Mouse (Mus musculus) embryonic facial prominence, embryonic 12.5 days (tissue): ENCODE data around the gene Car2. TPM values are rescaled to one million over a fixed set of nuclear protein-coding genes. Genes with fewer than 3 reads are reported as not detected.

Experiments
- ATAC-seq: fragments of 200-750 bp; cut with Nextera tagmentation; 2 replicates; pipeline ENCODE4 v1.8.0; 2017; ENCODE audit not compliant: insufficient number of reproducible peaks, insufficient read depth, low FRiP score, low TSS enrichment
- H3K27ac ChIP-seq: fragments of 300-500 bp; sonication (generic); 2 replicates; pipeline ENCODE4 v1.5.1; 2016; ENCODE audit warnings: mild to moderate bottlenecking
- H3K27me3 ChIP-seq: fragments of 300-500 bp; sonication (generic); 2 replicates; pipeline ENCODE4 v1.6.1; 2016; ENCODE audit warnings: mild to moderate bottlenecking, moderate library complexity
- H3K36me3 ChIP-seq: fragments of 300-500 bp; sonication (generic); 2 replicates; pipeline ENCODE4 v1.6.1; 2016; ENCODE audit warnings: mild to moderate bottlenecking
- H3K4me1 ChIP-seq: fragments of 300-500 bp; sonication (generic); 2 replicates; pipeline ENCODE4 v1.6.1; 2016
- H3K4me2 ChIP-seq: fragments of 300-500 bp; sonication (generic); replicated peaks from 2 replicates; pipeline ENCODE4 v1.6.1; 2016; ENCODE audit warnings: mild to moderate bottlenecking, moderate library complexity
- H3K4me3 ChIP-seq: fragments of 300-500 bp; sonication (generic); 2 replicates; pipeline ENCODE4 v1.5.1; 2016; ENCODE audit warnings: mild to moderate bottlenecking
- H3K9ac ChIP-seq: fragments of 300-500 bp; sonication (generic); 2 replicates; pipeline ENCODE4 v1.6.1; 2016; ENCODE audit warnings: mild to moderate bottlenecking, moderate library complexity
- H3K9me3 ChIP-seq: fragments of 300-500 bp; sonication (generic); 2 replicates; pipeline ENCODE4 v1.6.1; 2016; ENCODE audit warnings: mild to moderate bottlenecking, moderate library complexity
- WGBS: fragments of 180-500 bp; shearing (Covaris S2); methylation state at CpG from one replicate; pipeline ENCODE4 v1.1.7; 2016; 5-methylcytosine and 5-hydroxymethylcytosine counted together
- polyA plus RNA-seq: library from polyadenylated mRNA; unstranded; fragments of >200 nt; fragmentation: Nextera tagmentation; extraction: Ambion mirVana; gene quantifications from 2 replicates; pipeline ENCODE4 v1.2.1, GENCODE M21; 2016

The Car2 gene
- polyA plus RNA-seq, 1 experiment from 2014 or later = 51.5 TPM

- Histone ChIP-seq H3K4me3 (no peak overlapping the region), H3K9ac (no peak overlapping the region), H3K4me1 (no peaks in the 10 kb centered on the region), H3K9me3 (no peaks in the 10 kb centered on the region), H3K27me3 (no peaks in the 10 kb centered on the region), H3K27ac (no peak overlapping the region), H3K4me2 (no peak overlapping the region), H3K36me3 (no peaks in the 10 kb centered on the region)
- 54% methylated on average over 2 of the region's 2 CpGs for WGBS
- no peak for ATAC-seq
Measured at GRCm38 (mm10) chr3:14880277-14880676, 5.8 kb upstream of the Car2 start.

- H3K9ac ChIP-seq = no peak overlapping the region
- no peak overlapping the region for H3K4me3 ChIP-seq
- H3K27me3 ChIP-seq = peaks cover 6% of the 10 kb centered on the region
- H3K4me2 ChIP-seq = no peak overlapping the region
- H3K4me1 ChIP-seq = no peaks in the 10 kb centered on the region
- H3K36me3 ChIP-seq = no peaks in the 10 kb centered on the region
- H3K27ac ChIP-seq = no peak overlapping the region
- no peak for ATAC-seq
- no peaks in the 10 kb centered on the region for H3K9me3 ChIP-seq
Measured at GRCm38 (mm10) chr3:14882005-14882404, 4.1 kb upstream of the Car2 start.

GRCm38 (mm10) chr3:14882756-14883155, 3.3 kb upstream of the Car2 start:
- Histone ChIP-seq H3K4me3 (no peak overlapping the region), H3K9me3 (no peaks in the 10 kb centered on the region), H3K36me3 (no peaks in the 10 kb centered on the region), H3K4me1 (no peaks in the 10 kb centered on the region), H3K9ac (no peak overlapping the region), H3K27me3 (peaks cover 13% of the 10 kb centered on the region), H3K27ac (no peak overlapping the region), H3K4me2 (no peak overlapping the region)
- no peak for ATAC-seq
- 57% methylated on average over 3 of the region's 3 CpGs for WGBS

- no peaks in the 10 kb centered on the region for H3K36me3 ChIP-seq
- no peaks in the 10 kb centered on the region for H3K4me1 ChIP-seq
- no peak overlapping the region for H3K9ac ChIP-seq
- no peak overlapping the region for H3K4me3 ChIP-seq
- H3K4me2 ChIP-seq = no peak overlapping the region
- peaks cover 16% of the 10 kb centered on the region for H3K27me3 ChIP-seq
- no peak for ATAC-seq
- H3K27ac ChIP-seq = no peak overlapping the region
- H3K9me3 ChIP-seq = no peaks in the 10 kb centered on the region
Measured at GRCm38 (mm10) chr3:14884826-14885225, 1.2 kb upstream of the Car2 start.

GRCm38 (mm10) chr3:14887134-14887666, 1.1 kb downstream of the Car2 start:
- Histone ChIP-seq H3K4me1 (no peaks in the 10 kb centered on the region), H3K4me2 (peak overlapping the region; percentile 92), H3K27ac (no peak overlapping the region), H3K9ac (no peak overlapping the region), H3K4me3 (peak overlapping the region; percentile 65), H3K36me3 (no peaks in the 10 kb centered on the region), H3K9me3 (no peaks in the 10 kb centered on the region), H3K27me3 (peaks cover 16% of the 10 kb centered on the region)
- no peak for ATAC-seq
- WGBS = 37% methylated on average over 11 of the region's 11 CpGs

- Histone ChIP-seq H3K4me3 (no peak overlapping the region), H3K4me2 (no peak overlapping the region)
- ATAC-seq = no peak
Measured at GRCm38 (mm10) chr3:14887686-14888295, 1.7 kb downstream of the Car2 start.

GRCm38 (mm10) chr3:14888549-14888948, 2.5 kb downstream of the Car2 start:
- no peak for ATAC-seq
- Histone ChIP-seq H3K4me1 (no peaks in the 10 kb centered on the region), H3K27me3 (peaks cover 16% of the 10 kb centered on the region), H3K4me3 (no peak overlapping the region), H3K27ac (no peak overlapping the region), H3K9ac (no peak overlapping the region), H3K36me3 (no peaks in the 10 kb centered on the region), H3K4me2 (no peak overlapping the region), H3K9me3 (no peaks in the 10 kb centered on the region)
- WGBS = 60% methylated on average over 2 of the region's 2 CpGs

More at GRCm38 (mm10) chr3:14887686-14888295, 1.7 kb downstream of the Car2 start:
- Histone ChIP-seq H3K9me3 (no peaks in the 10 kb centered on the region), H3K27me3 (peaks cover 16% of the 10 kb centered on the region), H3K36me3 (no peaks in the 10 kb centered on the region), H3K9ac (no peak overlapping the region), H3K27ac (no peak overlapping the region), H3K4me1 (no peaks in the 10 kb centered on the region)
- 64% methylated on average over 10 of the region's 10 CpGs for WGBS

GRCm38 (mm10) chr3:14889085-14889484, 3.0 kb downstream of the Car2 start:
- no peak overlapping the region for H3K9ac ChIP-seq
- H3K4me2 ChIP-seq = no peak overlapping the region
- H3K9me3 ChIP-seq = no peaks in the 10 kb centered on the region
- no peaks in the 10 kb centered on the region for H3K36me3 ChIP-seq
- peaks cover 16% of the 10 kb centered on the region for H3K27me3 ChIP-seq
- WGBS = 68% methylated on average over 2 of the region's 2 CpGs
- no peak overlapping the region for H3K27ac ChIP-seq
- no peak for ATAC-seq
- no peak overlapping the region for H3K4me3 ChIP-seq
- H3K4me1 ChIP-seq = no peaks in the 10 kb centered on the region

- H3K36me3 ChIP-seq = no peaks in the 10 kb centered on the region
- H3K4me1 ChIP-seq = no peaks in the 10 kb centered on the region
- 44% methylated on average over 4 of the region's 4 CpGs for WGBS
- H3K9ac ChIP-seq = no peak overlapping the region
- H3K27ac ChIP-seq = no peak overlapping the region
- H3K27me3 ChIP-seq = peaks cover 16% of the 10 kb centered on the region
- H3K9me3 ChIP-seq = no peaks in the 10 kb centered on the region
- no peak overlapping the region for H3K4me2 ChIP-seq
- no peak for ATAC-seq
- H3K4me3 ChIP-seq = no peak overlapping the region
Measured at GRCm38 (mm10) chr3:14889716-14890409, 3.8 kb downstream of the Car2 start.

GRCm38 (mm10) chr3:14892991-14893390, 6.9 kb downstream of the Car2 start:
- Histone ChIP-seq H3K4me2 (no peak overlapping the region), H3K4me1 (no peaks in the 10 kb centered on the region), H3K4me3 (no peak overlapping the region), H3K27me3 (0 out of 2 replicates have a peak, but pooled peaks cover 1% of the 10 kb centered on the region), H3K9me3 (no peaks in the 10 kb centered on the region), H3K36me3 (no peaks in the 10 kb centered on the region), H3K27ac (no peak overlapping the region), H3K9ac (no peak overlapping the region)
- WGBS = 70% methylated on average over 3 of the region's 3 CpGs
- no peak for ATAC-seq

- ATAC-seq = no peak
- no peaks in the 10 kb centered on the region for H3K36me3 ChIP-seq
- 54% methylated on average over 5 of the region's 5 CpGs for WGBS
Measured at GRCm38 (mm10) chr3:14893700-14894099, 7.6 kb downstream of the Car2 start.

GRCm38 (mm10) chr3:14895333-14895732, 9.3 kb downstream of the Car2 start:
- H3K9me3 ChIP-seq = no peaks in the 10 kb centered on the region
- H3K9ac ChIP-seq = no peak overlapping the region
- ATAC-seq = no peak
- H3K36me3 ChIP-seq = no peaks in the 10 kb centered on the region
- no peaks in the 10 kb centered on the region for H3K27me3 ChIP-seq
- no peak overlapping the region for H3K4me3 ChIP-seq
- H3K4me1 ChIP-seq = no peaks in the 10 kb centered on the region; the same call in 1 of the 2 replicates
- no peak overlapping the region for H3K27ac ChIP-seq
- no peak overlapping the region for H3K4me2 ChIP-seq
- 88% methylated on average over 3 of the region's 3 CpGs for WGBS

More at GRCm38 (mm10) chr3:14893700-14894099, 7.6 kb downstream of the Car2 start:
- H3K4me1 ChIP-seq = no peaks in the 10 kb centered on the region; the same call in 1 of the 2 replicates
- no peak overlapping the region for H3K27ac ChIP-seq
- H3K27me3 ChIP-seq = no peaks in the 10 kb centered on the region
- H3K4me2 ChIP-seq = no peak overlapping the region
- H3K4me3 ChIP-seq = no peak overlapping the region
- no peaks in the 10 kb centered on the region for H3K9me3 ChIP-seq
- H3K9ac ChIP-seq = no peak overlapping the region
